Mouse (Mus musculus) thymus, postnatal 10 days (tissue): ENCODE data around the gene Kcnh3.

Experiments used
- DNase-seq, 2 experiments: peaks; one replicate each; pipeline ENCODE4 v3.0.0; 2021; ENCODE audit warnings: low spot score in 2 of 2

Gene Kcnh3

GRCm38 (mm10) chr15:99285189-99285535 is 60.5 kb downstream of the Kcnh3 start:
- DNase-seq: no peak

GRCm38 (mm10) chr15:99290586-99290985 is 65.9 kb downstream of the Kcnh3 start:
- DNase-seq: no peak
